Mouse (Mus musculus): ENCODE data around the gene Hist1h2ao.
A peak's percentile ranks its signal among the peaks of the same experiment; 100 is the strongest.
"Not testable (repeated sequence)": the region's sequence is repeated elsewhere in the genome, so short reads cannot be mapped to it uniquely, and the experiment has no call there.

The Hist1h2ao gene

GRCm38 (mm10) chr13:21811074-21811473 lies 809 bp downstream of the Hist1h2ao start:
- DNase-seq (ENCODE audit: low spot score in 2 of 2): not testable (repeated sequence)

GRCm38 (mm10) chr13:21811539-21811938 lies 1.3 kb downstream of the Hist1h2ao start, which contains the start of gene Hist1h4m:
Gene Hist1h4m, plus strand, starts transcription at chr13:21811746.
- DNase-seq (ENCODE audit: low spot score in 2 of 2): peak in 1 of 2 experiments; percentile 48

- DNase-seq (ENCODE audit: low spot score in 2 of 2): not testable (repeated sequence)
Measured at GRCm38 (mm10) chr13:21812092-21812491, 1.8 kb downstream of the Hist1h2ao start.

GRCm38 (mm10) chr13:21820082-21820890 lies 10.0 kb downstream of the Hist1h2ao start:
- not testable (repeated sequence) for DNase-seq (ENCODE audit: low spot score in 2 of 2)

GRCm38 (mm10) chr13:21828511-21828910 lies 18.2 kb downstream of the Hist1h2ao start:
- DNase-seq (ENCODE audit: low spot score in 2 of 2): no peak

GRCm38 (mm10) chr13:21830344-21830743 lies 20.1 kb downstream of the Hist1h2ao start:
- DNase-seq (ENCODE audit: low spot score in 2 of 2): no peak

- peak in 1 of 2 experiments; percentile 9 for DNase-seq (ENCODE audit: low spot score in 2 of 2)
Measured at GRCm38 (mm10) chr13:21831418-21832394, 21.4 kb downstream of the Hist1h2ao start, which contains the start of gene Hist1h4n. Gene Hist1h4n, minus strand, starts transcription at chr13:21832196.

- not testable (repeated sequence) for DNase-seq (ENCODE audit: low spot score in 2 of 2)
Measured at GRCm38 (mm10) chr13:21833461-21833860, 23.2 kb downstream of the Hist1h2ao start, which contains the start of the genes Hist1h2ap and Hist1h2br. Gene Hist1h2ap, minus strand, starts transcription at chr13:21833507. Gene Hist1h2br, plus strand, starts transcription at chr13:21833743.

- DNase-seq (ENCODE audit: low spot score in 2 of 2): not testable (repeated sequence)
Measured at GRCm38 (mm10) chr13:21840508-21840907, 30.2 kb downstream of the Hist1h2ao start.

- DNase-seq (ENCODE audit: low spot score in 2 of 2): not testable (repeated sequence)
Measured at GRCm38 (mm10) chr13:21846356-21846755, 36.1 kb downstream of the Hist1h2ao start.

GRCm38 (mm10) chr13:21847883-21848282 lies 37.6 kb downstream of the Hist1h2ao start:
- no peak for DNase-seq (ENCODE audit: low spot score in 2 of 2)

GRCm38 (mm10) chr13:21850696-21851095 lies 40.4 kb downstream of the Hist1h2ao start:
- not testable (repeated sequence) for DNase-seq (ENCODE audit: low spot score in 2 of 2)

GRCm38 (mm10) chr13:21852215-21852945 lies 42.1 kb downstream of the Hist1h2ao start:
- DNase-seq (ENCODE audit: low spot score in 2 of 2): no peak

- DNase-seq (ENCODE audit: low spot score in 2 of 2): peak; percentile 39 to 64
Measured at GRCm38 (mm10) chr13:21855146-21855545, 44.9 kb downstream of the Hist1h2ao start.

GRCm38 (mm10) chr13:21855698-21856162 lies 45.5 kb downstream of the Hist1h2ao start:
- DNase-seq (ENCODE audit: low spot score in 2 of 2): peak; percentile 4
